Mouse (Mus musculus): ENCODE measurements around the gene Pdlim7. TPM values are rescaled to one million over a fixed set of nuclear protein-coding genes. Genes with fewer than 3 reads are reported as not detected.
A peak's percentile ranks its signal among the peaks of the same experiment; 100 is the strongest.

Gene Pdlim7
- total RNA-seq, 2 experiments from 2014 or later: 42.2 to 46.6 TPM

- no peak for DNase-seq
These were observed 48.3 kb downstream of the Pdlim7 start for GRCm38 (mm10) chr13:55465184-55465583.

GRCm38 (mm10) chr13:55464027-55464884, 49.2 kb downstream of the Pdlim7 start, which contains the start of gene Prr7:
Prr7 (plus strand) TSS chr13:55464267.
- peak in 1 of 2 experiments; percentile 49 for DNase-seq

- peak in 1 of 2 experiments; percentile 33 for DNase-seq
These were observed 50.0 kb downstream of the Pdlim7 start for GRCm38 (mm10) chr13:55463399-55464026.

GRCm38 (mm10) chr13:55462965-55463364, 50.5 kb downstream of the Pdlim7 start:
- DNase-seq: no peak

- DNase-seq: peak; percentile 68 to 78
These were observed 61.5 kb downstream of the Pdlim7 start for GRCm38 (mm10) chr13:55451785-55452549.

GRCm38 (mm10) chr13:55451296-55451695, 62.2 kb downstream of the Pdlim7 start:
- DNase-seq: no peak

- DNase-seq: peak; percentile 82 to 90
These were observed 62.9 kb downstream of the Pdlim7 start for GRCm38 (mm10) chr13:55450511-55450980.

GRCm38 (mm10) chr13:55449679-55450441, 63.6 kb downstream of the Pdlim7 start:
- DNase-seq: peak; percentile 22 to 45

GRCm38 (mm10) chr13:55449205-55449604, 64.3 kb downstream of the Pdlim7 start:
- no peak for DNase-seq

GRCm38 (mm10) chr13:55448131-55448530, 65.3 kb downstream of the Pdlim7 start:
- no peak for DNase-seq

- peak in 1 of 2 experiments; percentile 59 for DNase-seq
These were observed 65.9 kb downstream of the Pdlim7 start for GRCm38 (mm10) chr13:55447543-55447943.

GRCm38 (mm10) chr13:55446483-55447105, 66.9 kb downstream of the Pdlim7 start:
- DNase-seq: no peak

Small RNAs within 50 kb of the gene (microRNA-seq; reads per million reads assigned to microRNA genes)
- gene Mir6943 (0.81 to 1.5 reads per million in 2 experiments), gene Mir6944 (0.76 to 1.4 reads per million in 2 experiments), gene Mir6945 (0.76 to 1.1 reads per million in 2 experiments)

Other genes with a start within 250 kb of the Pdlim7 start
- gene Prelid1, start 193.2 kb downstream of the Pdlim7 start, total RNA-seq (2021): 10 to 100 TPM; 40.4 to 47.3 TPM
- 10 to 100 TPM; 35.2 to 38.0 TPM for gene Rab24, start 191.7 kb downstream of the Pdlim7 start, total RNA-seq (2021)
- gene Mxd3, start 183.9 kb downstream of the Pdlim7 start, total RNA-seq (2021): under 1 TPM; 0.21 to 0.37 TPM
- gene Lman2, start 150.9 kb downstream of the Pdlim7 start, total RNA-seq (2021): 10 to 100 TPM; 46.7 to 51.6 TPM
- gene Rgs14, start 143.9 kb downstream of the Pdlim7 start, total RNA-seq (2021): 1 to 10 TPM in 1 of 2 experiments, under 1 TPM in 1; 0.57 to 1.5 TPM
- not detected for gene Slc34a1, start 115.5 kb downstream of the Pdlim7 start, total RNA-seq (2021)
- gene Pfn3, start 98.4 kb downstream of the Pdlim7 start, total RNA-seq (2021): not detected
- gene F12, start 86.9 kb downstream of the Pdlim7 start, total RNA-seq (2021): not detected
- 10 to 100 TPM; 13.9 to 17.1 TPM for gene Grk6, start 68.6 kb downstream of the Pdlim7 start, total RNA-seq (2021)
- under 1 TPM; 0.45 to 0.82 TPM for gene Prr7, start 49.4 kb downstream of the Pdlim7 start, total RNA-seq (2021)
- gene Dbn1, start 25.6 kb downstream of the Pdlim7 start, total RNA-seq (2021): 1 to 10 TPM; 5.7 to 6.4 TPM
- 1 to 10 TPM; 1.6 to 3.3 TPM for gene Dok3, start 15.6 kb upstream of the Pdlim7 start, total RNA-seq (2021)
- 10 to 100 TPM; 11.6 to 13.8 TPM for gene Ddx41, start 23.0 kb upstream of the Pdlim7 start, total RNA-seq (2021)
- gene Fam193b, start 57.4 kb upstream of the Pdlim7 start, total RNA-seq (2021): 10 to 100 TPM; 11.7 to 14.3 TPM
- 100 to 1,000 TPM in 1 of 2 experiments, 10 to 100 TPM in 1; 87.3 to 109 TPM for gene Tmed9, start 60.1 kb upstream of the Pdlim7 start, total RNA-seq (2021)
- gene B4galt7, start 86.2 kb upstream of the Pdlim7 start, total RNA-seq (2021): 1 to 10 TPM; 8.3 to 9.4 TPM
- 10 to 100 TPM; 11.6 to 11.7 TPM for gene Caml, start 109.3 kb upstream of the Pdlim7 start, total RNA-seq (2021)
- 10 to 100 TPM; 19.2 to 22.3 TPM for gene Ddx46, start 121.4 kb upstream of the Pdlim7 start, total RNA-seq (2021)
- 10 to 100 TPM; 38.0 to 39.3 TPM for gene B230219D22Rik, start 179.4 kb upstream of the Pdlim7 start, total RNA-seq (2021)
- 10 to 100 TPM; 43.7 to 48.5 TPM for gene Txndc15, start 201.0 kb upstream of the Pdlim7 start, total RNA-seq (2021)
- gene Pcbd2, start 213.7 kb upstream of the Pdlim7 start, total RNA-seq (2021): 10 to 100 TPM; 51.3 to 56.3 TPM

All from heart, adult 18-20 months (tissue).